Mouse (Mus musculus): Measurements from ENCODE around the gene Fibcd1. TPM values are rescaled to one million over a fixed set of nuclear protein-coding genes. Genes with fewer than 3 reads are reported as not detected.

Gene Fibcd1
- polyA plus RNA-seq, 1 experiment from 2014 or later = 7.1 TPM

GRCm38 (mm10) chr2:31878610-31879009, 32.8 kb upstream of the Fibcd1 start:
- H3K4me3 ChIP-seq (ENCODE audit: low read length) = no peak overlapping the region
- H3K9ac ChIP-seq (ENCODE audit: low read depth, low read length) = no peak overlapping the region
- peaks cover 4% of the 10 kb centered on the region for H3K27me3 ChIP-seq (replicated peaks; ENCODE audit: control insufficient read depth, insufficient read depth, low read length)
- no peak overlapping the region for H3K4me2 ChIP-seq (ENCODE audit: low read length)
- no peaks in the 10 kb centered on the region for H3K36me3 ChIP-seq (ENCODE audit: control insufficient read depth, insufficient read depth, low read length)
- peaks cover 5% of the 10 kb centered on the region; the same call in 1 of the 2 replicates for H3K4me1 ChIP-seq (ENCODE audit: control insufficient read depth, insufficient read depth, low read depth, low read length)
- H3K9me3 ChIP-seq (ENCODE audit: control insufficient read depth, low read length) = no peaks in the 10 kb centered on the region
- 54% methylated on average over 17 of the region's 17 CpGs for WGBS
- no peak overlapping the region for H3K27ac ChIP-seq (ENCODE audit: low read depth, low read length)
- ATAC-seq = no peak

- Histone ChIP-seq H3K27ac (ENCODE audit: low read depth, low read length) (no peak overlapping the region), H3K9me3 (ENCODE audit: control insufficient read depth, low read length) (no peaks in the 10 kb centered on the region), H3K4me3 (ENCODE audit: low read length) (no peak overlapping the region), H3K4me2 (ENCODE audit: low read length) (no peak overlapping the region), H3K4me1 (ENCODE audit: control insufficient read depth, insufficient read depth, low read depth, low read length) (peaks cover 5% of the 10 kb centered on the region; the same call in 1 of the 2 replicates), H3K27me3 (replicated peaks; ENCODE audit: control insufficient read depth, insufficient read depth, low read length) (no peaks in the 10 kb centered on the region; the same call in 1 of the 2 replicates), H3K36me3 (ENCODE audit: control insufficient read depth, insufficient read depth, low read length) (no peaks in the 10 kb centered on the region), H3K9ac (ENCODE audit: low read depth, low read length) (no peak overlapping the region)
- 24% methylated on average over 12 of the region's 12 CpGs for WGBS
- ATAC-seq = no peak
Measured at GRCm38 (mm10) chr2:31876446-31876845, 30.6 kb upstream of the Fibcd1 start.

GRCm38 (mm10) chr2:31874290-31874855, 28.6 kb upstream of the Fibcd1 start:
- Histone ChIP-seq H3K27ac (ENCODE audit: low read depth, low read length) (no peak overlapping the region), H3K4me1 (ENCODE audit: control insufficient read depth, insufficient read depth, low read depth, low read length) (peaks cover 3% of the 10 kb centered on the region; the same call in 1 of the 2 replicates), H3K9ac (ENCODE audit: low read depth, low read length) (peak overlapping the region; percentile 45), H3K4me3 (ENCODE audit: low read length) (no peak overlapping the region), H3K9me3 (ENCODE audit: control insufficient read depth, low read length) (no peaks in the 10 kb centered on the region), H3K4me2 (ENCODE audit: low read length) (peak overlapping the region; percentile 19; the same call in 1 of the 2 replicates), H3K27me3 (replicated peaks; ENCODE audit: control insufficient read depth, insufficient read depth, low read length) (no peaks in the 10 kb centered on the region; the same call in 1 of the 2 replicates), H3K36me3 (ENCODE audit: control insufficient read depth, insufficient read depth, low read length) (no peaks in the 10 kb centered on the region)
- no peak for ATAC-seq
- 46% methylated on average over 26 of the region's 26 CpGs for WGBS

GRCm38 (mm10) chr2:31870683-31871082, 24.9 kb upstream of the Fibcd1 start:
- H3K9ac ChIP-seq (ENCODE audit: low read depth, low read length) = no peak overlapping the region
- H3K4me3 ChIP-seq (ENCODE audit: low read length) = no peak overlapping the region
- no peak for ATAC-seq
- H3K9me3 ChIP-seq (ENCODE audit: control insufficient read depth, low read length) = no peaks in the 10 kb centered on the region
- H3K27ac ChIP-seq (ENCODE audit: low read depth, low read length) = no peak overlapping the region
- no peaks in the 10 kb centered on the region for H3K36me3 ChIP-seq (ENCODE audit: control insufficient read depth, insufficient read depth, low read length)
- no peak overlapping the region for H3K4me2 ChIP-seq (ENCODE audit: low read length)
- H3K4me1 ChIP-seq (ENCODE audit: control insufficient read depth, insufficient read depth, low read depth, low read length) = peaks cover 3% of the 10 kb centered on the region; the same call in 1 of the 2 replicates
- 76% methylated on average over 3 of the region's 3 CpGs for WGBS
- no peaks in the 10 kb centered on the region; the same call in 1 of the 2 replicates for H3K27me3 ChIP-seq (replicated peaks; ENCODE audit: control insufficient read depth, insufficient read depth, low read length)

GRCm38 (mm10) chr2:31869692-31870091, 23.9 kb upstream of the Fibcd1 start:
- Histone ChIP-seq H3K36me3 (ENCODE audit: control insufficient read depth, insufficient read depth, low read length) (no peaks in the 10 kb centered on the region), H3K27ac (ENCODE audit: low read depth, low read length) (no peak overlapping the region), H3K4me1 (ENCODE audit: control insufficient read depth, insufficient read depth, low read depth, low read length) (peaks cover 1% of the 10 kb centered on the region; the same call in 1 of the 2 replicates), H3K4me3 (ENCODE audit: low read length) (no peak overlapping the region), H3K4me2 (ENCODE audit: low read length) (no peak overlapping the region), H3K9ac (ENCODE audit: low read depth, low read length) (no peak overlapping the region), H3K27me3 (replicated peaks; ENCODE audit: control insufficient read depth, insufficient read depth, low read length) (no peaks in the 10 kb centered on the region), H3K9me3 (ENCODE audit: control insufficient read depth, low read length) (no peaks in the 10 kb centered on the region)
- WGBS = 95% methylated on average over 5 of the region's 5 CpGs
- no peak for ATAC-seq

- no peak overlapping the region for H3K27ac ChIP-seq (ENCODE audit: low read depth, low read length)
- ATAC-seq = no peak
- no peak overlapping the region for H3K9ac ChIP-seq (ENCODE audit: low read depth, low read length)
- H3K4me2 ChIP-seq (ENCODE audit: low read length) = no peak overlapping the region
- no peaks in the 10 kb centered on the region for H3K9me3 ChIP-seq (ENCODE audit: control insufficient read depth, low read length)
- H3K4me1 ChIP-seq (ENCODE audit: control insufficient read depth, insufficient read depth, low read depth, low read length) = no peaks in the 10 kb centered on the region
- H3K36me3 ChIP-seq (ENCODE audit: control insufficient read depth, insufficient read depth, low read length) = no peaks in the 10 kb centered on the region
- H3K4me3 ChIP-seq (ENCODE audit: low read length) = no peak overlapping the region
- no peaks in the 10 kb centered on the region for H3K27me3 ChIP-seq (replicated peaks; ENCODE audit: control insufficient read depth, insufficient read depth, low read length)
- WGBS = 77% methylated on average over 10 of the region's 10 CpGs
Measured at GRCm38 (mm10) chr2:31868538-31869164, 22.8 kb upstream of the Fibcd1 start.

GRCm38 (mm10) chr2:31867773-31868537, 22.1 kb upstream of the Fibcd1 start:
- Histone ChIP-seq H3K36me3 (ENCODE audit: control insufficient read depth, insufficient read depth, low read length) (no peaks in the 10 kb centered on the region), H3K4me1 (ENCODE audit: control insufficient read depth, insufficient read depth, low read depth, low read length) (no peaks in the 10 kb centered on the region), H3K27me3 (replicated peaks; ENCODE audit: control insufficient read depth, insufficient read depth, low read length) (no peaks in the 10 kb centered on the region), H3K4me2 (ENCODE audit: low read length) (no peak overlapping the region), H3K9me3 (ENCODE audit: control insufficient read depth, low read length) (no peaks in the 10 kb centered on the region), H3K27ac (ENCODE audit: low read depth, low read length) (no peak overlapping the region), H3K9ac (ENCODE audit: low read depth, low read length) (no peak overlapping the region), H3K4me3 (ENCODE audit: low read length) (no peak overlapping the region)
- no peak for ATAC-seq
- 88% methylated on average over 8 of the region's 8 CpGs for WGBS

- Histone ChIP-seq H3K9ac (ENCODE audit: low read depth, low read length) (no peak overlapping the region), H3K4me2 (ENCODE audit: low read length) (no peak overlapping the region), H3K9me3 (ENCODE audit: control insufficient read depth, low read length) (no peaks in the 10 kb centered on the region), H3K4me1 (ENCODE audit: control insufficient read depth, insufficient read depth, low read depth, low read length) (no peaks in the 10 kb centered on the region), H3K27me3 (replicated peaks; ENCODE audit: control insufficient read depth, insufficient read depth, low read length) (no peaks in the 10 kb centered on the region), H3K4me3 (ENCODE audit: low read length) (no peak overlapping the region), H3K27ac (ENCODE audit: low read depth, low read length) (no peak overlapping the region), H3K36me3 (ENCODE audit: control insufficient read depth, insufficient read depth, low read length) (no peaks in the 10 kb centered on the region)
- 32% methylated on average over 2 of the region's 2 CpGs for WGBS
- no peak; the same call in 1 of the 2 replicates for ATAC-seq
Measured at GRCm38 (mm10) chr2:31865794-31866193, 20.0 kb upstream of the Fibcd1 start.

- 66% methylated on average over 4 of the region's 4 CpGs for WGBS
Measured at GRCm38 (mm10) chr2:31865322-31865721, 19.5 kb upstream of the Fibcd1 start.

More at GRCm38 (mm10) chr2:31865322-31865721, 19.5 kb upstream of the Fibcd1 start:
- Histone ChIP-seq H3K9ac (ENCODE audit: low read depth, low read length) (no peak overlapping the region), H3K9me3 (ENCODE audit: control insufficient read depth, low read length) (no peaks in the 10 kb centered on the region), H3K4me1 (ENCODE audit: control insufficient read depth, insufficient read depth, low read depth, low read length) (no peaks in the 10 kb centered on the region), H3K4me2 (ENCODE audit: low read length) (no peak overlapping the region), H3K4me3 (ENCODE audit: low read length) (no peak overlapping the region), H3K27ac (ENCODE audit: low read depth, low read length) (no peak overlapping the region), H3K36me3 (ENCODE audit: control insufficient read depth, insufficient read depth, low read length) (no peaks in the 10 kb centered on the region), H3K27me3 (replicated peaks; ENCODE audit: control insufficient read depth, insufficient read depth, low read length) (no peaks in the 10 kb centered on the region)
- no peak for ATAC-seq

Measured in hindbrain, embryonic 16.5 days (tissue).